Mouse (Mus musculus) forebrain, embryonic 16.5 days (tissue): Measurements from ENCODE around the gene Bag6. TPM values are rescaled to one million over a fixed set of nuclear protein-coding genes. Genes with fewer than 3 reads are reported as not detected.

Experiments
- ATAC-seq: fragments of 200-750 bp; cut with Nextera tagmentation; 2 replicates; pipeline ENCODE4 v1.8.0; 2017; ENCODE audit warnings: mild to moderate bottlenecking, moderate library complexity
- H3K27ac ChIP-seq: fragments of 300-500 bp; sonication (generic); 2 replicates; pipeline ENCODE4 v1.5.1; 2014; ENCODE audit warnings: low read length, control low read depth
- H3K27me3 ChIP-seq: fragments of 300-500 bp; sonication (generic); replicated peaks from 2 replicates; pipeline ENCODE4 v1.6.1; 2014; ENCODE audit warnings: low read length; ENCODE audit not compliant: control insufficient read depth, insufficient read depth
- H3K36me3 ChIP-seq: fragments of 300-500 bp; sonication (generic); 2 replicates; pipeline ENCODE4 v1.6.1; 2014; ENCODE audit not compliant: control insufficient read depth, insufficient read depth
- H3K4me1 ChIP-seq: fragments of 300-500 bp; sonication (generic); replicated peaks from 2 replicates; pipeline ENCODE4 v1.6.1; 2014; ENCODE audit warnings: low read length; ENCODE audit not compliant: control insufficient read depth, insufficient read depth
- H3K4me2 ChIP-seq: fragments of 300-500 bp; sonication (generic); 2 replicates; pipeline ENCODE4 v1.6.1; 2014; ENCODE audit warnings: mild to moderate bottlenecking, low read length, control low read depth
- H3K4me3 ChIP-seq: fragments of 300-500 bp; sonication (generic); replicated peaks from 2 replicates; pipeline ENCODE4 v1.5.1; 2014; ENCODE audit warnings: mild to moderate bottlenecking, low read length, control low read depth
- H3K9ac ChIP-seq: fragments of 300-500 bp; sonication (generic); replicated peaks from 2 replicates; pipeline ENCODE4 v1.6.1; 2014; ENCODE audit warnings: low read depth, low read length, control low read depth
- H3K9me3 ChIP-seq: fragments of 300-500 bp; sonication (generic); 2 replicates; pipeline ENCODE4 v1.6.1; 2016; ENCODE audit warnings: low read length; ENCODE audit not compliant: control insufficient read depth
- WGBS: fragments of 180-500 bp; shearing (Covaris S2); extraction: QIAGEN DNeasy Blood & Tissue Kit; methylation state at CpG from one replicate; pipeline ENCODE4 v1.1.7; 2014; 5-methylcytosine and 5-hydroxymethylcytosine counted together
- microRNA-seq: library from miRNA; unstranded; fragments of <30 nt; microRNA quantifications from one replicate; pipeline ENCODE4, GENCODE M21; 2017
- polyA plus RNA-seq: library from polyadenylated mRNA; unstranded; fragments of >200 nt; fragmentation: Nextera tagmentation; extraction: Ambion mirVana; gene quantifications from 2 replicates; pipeline ENCODE4 v1.2.1, GENCODE M21; 2015

The Bag6 gene
- polyA plus RNA-seq, 1 experiment from 2014 or later: 86.7 TPM

DNA sequence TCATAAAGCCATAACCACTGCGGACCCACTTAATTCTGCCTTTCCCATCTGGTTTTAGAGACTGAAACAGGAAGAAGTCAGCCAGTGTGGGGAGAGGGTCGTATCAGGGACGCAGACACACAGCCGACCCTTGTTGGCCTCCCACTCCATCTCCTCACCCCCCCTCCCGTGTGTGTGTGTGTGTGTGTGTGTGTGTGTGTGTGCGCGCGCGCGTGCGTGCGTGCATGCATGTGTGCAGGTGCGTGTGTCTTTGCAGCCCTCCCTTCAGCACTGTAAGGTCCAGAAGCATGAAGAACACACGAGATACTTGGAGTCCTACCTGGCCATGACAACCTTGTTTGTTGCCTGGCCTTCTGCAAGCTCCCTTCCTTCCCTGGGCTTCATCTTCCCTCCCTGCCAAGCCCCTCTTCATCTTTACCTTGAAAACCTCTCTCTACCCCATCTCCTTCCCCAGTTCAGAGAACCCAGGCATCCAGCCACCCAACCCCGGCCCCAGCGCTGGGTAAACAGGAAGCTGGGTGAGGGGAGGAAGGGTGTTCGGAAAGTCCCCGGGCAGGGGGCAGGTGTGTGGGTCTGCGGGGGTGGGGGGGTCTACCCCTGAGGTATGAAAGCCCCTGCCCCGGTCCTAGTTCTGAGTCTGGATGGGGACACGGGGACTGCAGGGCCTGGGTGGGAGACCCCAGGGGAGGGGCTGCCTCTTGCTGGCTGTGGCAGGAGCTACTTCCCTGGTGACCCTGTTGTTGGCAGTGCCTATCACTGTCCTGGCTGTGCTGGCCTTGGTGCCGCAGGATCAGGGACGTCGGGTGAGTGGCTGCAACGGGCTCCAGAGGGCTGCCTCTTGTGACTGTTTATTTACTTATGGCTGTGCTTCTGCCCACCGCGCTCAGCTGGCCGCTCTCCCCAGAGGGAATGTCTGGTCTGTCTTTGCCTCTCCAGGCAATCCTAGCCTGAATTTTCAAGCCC, 59.2 kb downstream of the Bag6 start, which contains the start of gene Ltb:
Ltb (plus strand) TSS at position 559 of the 963 bp plus-strand sequence.
- no peak within 1 kb of the TSS for H3K27ac ChIP-seq
- peak within 1 kb of the TSS; percentile 75 for H3K4me2 ChIP-seq
- H3K36me3 ChIP-seq: no peaks in the 10 kb centered on the region
- H3K9me3 ChIP-seq: no peaks in the 10 kb centered on the region
- peaks cover 27% of the 10 kb centered on the region for H3K27me3 ChIP-seq
- ATAC-seq: no peak
- WGBS: 80% methylated on average over 28 of the region's 28 CpGs
- peaks cover 11% of the 10 kb centered on the region for H3K4me1 ChIP-seq
- H3K9ac ChIP-seq: no peak within 1 kb of the TSS
- no peak within 1 kb of the TSS; the same call in 1 of the 2 replicates for H3K4me3 ChIP-seq

DNA sequence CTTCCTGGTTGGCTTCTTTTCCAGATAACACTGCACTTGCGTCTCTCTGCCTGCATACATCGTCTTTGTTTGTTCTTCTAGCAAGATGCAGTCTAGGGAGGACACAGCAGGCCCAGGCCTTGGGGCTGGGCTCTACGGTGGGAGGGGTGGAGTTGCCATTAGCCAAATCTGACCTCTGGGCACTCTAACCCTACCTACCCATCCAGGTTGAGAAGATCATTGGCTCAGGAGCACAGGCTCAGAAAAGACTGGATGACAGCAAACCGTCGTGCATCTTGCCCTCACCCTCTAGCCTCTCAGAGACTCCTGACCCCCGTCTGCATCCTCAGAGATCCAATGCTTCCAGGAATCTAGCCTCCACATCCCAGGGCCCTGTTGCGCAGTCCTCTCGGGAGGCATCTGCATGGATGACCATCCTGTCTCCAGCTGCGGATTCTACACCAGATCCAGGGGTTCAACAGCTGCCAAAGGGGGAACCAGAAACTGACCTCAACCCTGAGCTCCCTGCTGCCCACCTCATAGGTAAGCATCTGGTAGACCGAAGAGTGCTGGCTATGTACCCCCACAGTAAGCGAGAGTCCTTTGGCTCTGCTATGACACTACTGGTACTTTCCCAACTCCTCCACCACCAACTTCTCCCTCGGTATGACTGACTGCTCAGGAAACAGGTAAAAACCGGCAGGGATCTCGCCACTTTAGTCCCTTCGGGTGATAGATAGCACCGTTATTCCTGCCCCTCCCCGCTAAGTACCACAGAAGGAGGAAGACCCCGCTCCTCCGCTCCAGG, 60.1 kb downstream of the Bag6 start:
- peak overlapping the region; percentile 43 for H3K4me3 ChIP-seq
- peak overlapping the region; percentile 75 for H3K4me2 ChIP-seq
- no peaks in the 10 kb centered on the region for H3K9me3 ChIP-seq
- ATAC-seq: peak; percentile 28; the same call in 1 of the 2 replicates
- H3K4me1 ChIP-seq: peaks cover 11% of the 10 kb centered on the region
- no peak overlapping the region for H3K27ac ChIP-seq
- H3K9ac ChIP-seq: peak overlapping the region; percentile 31
- H3K36me3 ChIP-seq: no peaks in the 10 kb centered on the region
- H3K27me3 ChIP-seq: peaks cover 27% of the 10 kb centered on the region
- WGBS: 46% methylated on average over 19 of the region's 19 CpGs

DNA sequence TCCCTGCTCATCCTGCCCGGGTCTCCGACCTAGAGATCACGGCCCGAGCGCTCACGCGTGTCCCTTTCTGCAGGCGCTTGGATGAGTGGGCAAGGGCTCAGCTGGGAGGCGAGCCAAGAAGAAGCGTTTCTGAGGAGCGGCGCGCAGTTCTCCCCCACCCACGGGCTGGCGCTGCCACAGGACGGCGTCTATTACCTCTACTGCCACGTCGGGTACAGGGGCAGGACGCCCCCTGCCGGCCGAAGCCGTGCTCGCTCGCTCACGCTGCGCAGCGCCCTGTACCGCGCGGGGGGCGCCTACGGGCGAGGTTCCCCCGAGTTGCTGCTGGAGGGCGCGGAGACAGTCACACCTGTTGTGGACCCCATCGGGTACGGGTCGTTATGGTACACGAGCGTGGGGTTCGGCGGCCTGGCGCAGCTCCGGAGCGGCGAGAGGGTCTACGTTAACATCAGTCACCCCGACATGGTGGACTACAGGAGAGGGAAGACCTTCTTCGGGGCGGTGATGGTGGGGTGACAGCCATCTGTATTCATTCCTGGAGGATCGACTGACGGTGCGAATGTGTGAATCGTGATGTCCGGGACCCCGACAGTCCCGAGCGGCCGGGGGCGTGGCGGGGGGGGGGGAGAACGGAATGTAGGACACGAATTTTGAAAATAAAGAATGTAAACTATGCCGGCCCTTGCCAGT, 60.8 kb downstream of the Bag6 start:
- Histone ChIP-seq H3K36me3 (no peaks in the 10 kb centered on the region), H3K4me1 (peaks cover 11% of the 10 kb centered on the region), H3K4me2 (peak overlapping the region; percentile 75), H3K27ac (no peak overlapping the region), H3K9ac (peak overlapping the region; percentile 31), H3K9me3 (no peaks in the 10 kb centered on the region), H3K4me3 (peak overlapping the region; percentile 43), H3K27me3 (peaks cover 27% of the 10 kb centered on the region)
- peak; percentile 90 for ATAC-seq
- WGBS: 1% methylated on average over 65 of the region's 66 CpGs

DNA sequence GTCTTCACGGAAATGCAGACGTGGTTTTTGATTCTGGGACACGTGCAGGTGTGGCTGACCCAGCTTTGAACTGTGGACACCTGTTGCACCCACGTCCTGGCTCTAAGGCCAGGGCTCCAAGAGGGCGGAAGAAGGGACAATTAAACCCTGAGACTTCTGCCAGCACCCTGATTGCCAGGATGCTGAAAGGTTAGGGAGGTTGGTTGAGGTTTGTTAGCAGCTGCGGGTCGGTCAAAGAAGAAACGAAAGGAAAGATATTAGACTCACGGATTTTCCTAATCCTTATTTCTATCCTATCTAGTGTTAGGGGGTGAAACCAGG, 61.3 kb downstream of the Bag6 start:
- H3K4me1 ChIP-seq: peaks cover 11% of the 10 kb centered on the region
- ATAC-seq: no peak
- H3K27me3 ChIP-seq: peaks cover 27% of the 10 kb centered on the region
- H3K4me2 ChIP-seq: peak overlapping the region; percentile 75
- peak overlapping the region; percentile 43 for H3K4me3 ChIP-seq
- H3K9ac ChIP-seq: peak overlapping the region; percentile 31; the same call in 1 of the 2 replicates
- H3K9me3 ChIP-seq: no peaks in the 10 kb centered on the region
- 40% methylated on average over 9 of the region's 9 CpGs for WGBS
- no peak overlapping the region for H3K27ac ChIP-seq
- no peaks in the 10 kb centered on the region for H3K36me3 ChIP-seq

Small RNA genes within 50 kb of the gene (microRNA-seq; reads per million reads assigned to microRNA genes)
- gene Mir6973a: not detected

Other genes starting within 250 kb of the Bag6 start
- 1.6 and 1.7 TPM in 2 replicates for gene C2, start 236.9 kb upstream of the Bag6 start, polyA plus RNA-seq
- gene Ehmt2, start 236.7 kb upstream of the Bag6 start, polyA plus RNA-seq: 107 and 121 TPM in 2 replicates
- gene Slc44a4, start 220.7 kb upstream of the Bag6 start, polyA plus RNA-seq: 0.09 TPM in 1 of 2 replicates, not detected in the other
- gene Neu1, start 203.9 kb upstream of the Bag6 start, polyA plus RNA-seq: 31.8 and 36.8 TPM in 2 replicates
- 0.14 TPM in 1 of 2 replicates, not detected in the other for gene Hspa1b, start 175.9 kb upstream of the Bag6 start, polyA plus RNA-seq
- gene Gm20481, start 165.3 kb upstream of the Bag6 start, polyA plus RNA-seq: not detected in 2 replicates
- 3.3 and 5.2 TPM in 2 replicates for gene Hspa1a, start 163.0 kb upstream of the Bag6 start, polyA plus RNA-seq
- gene Hspa1l, start 162.5 kb upstream of the Bag6 start, polyA plus RNA-seq: 1.5 and 1.7 TPM in 2 replicates
- 119 and 121 TPM in 2 replicates for gene Lsm2, start 153.3 kb upstream of the Bag6 start, polyA plus RNA-seq
- gene Vars, start 134.2 kb upstream of the Bag6 start, polyA plus RNA-seq: 81.7 and 85.2 TPM in 2 replicates
- 0.12 and 0.14 TPM in 2 replicates for gene Vwa7, start 118.6 kb upstream of the Bag6 start, polyA plus RNA-seq
- gene Sapcd1, start 107.2 kb upstream of the Bag6 start, polyA plus RNA-seq: 2.2 and 2.7 TPM in 2 replicates
- gene Msh5, start 88.4 kb upstream of the Bag6 start, polyA plus RNA-seq: 3.1 and 3.4 TPM in 2 replicates
- gene Clic1, start 85.2 kb upstream of the Bag6 start, polyA plus RNA-seq: 79.3 and 85.5 TPM in 2 replicates
- 484 and 489 TPM in 2 replicates for gene Ddah2, start 76.1 kb upstream of the Bag6 start, polyA plus RNA-seq
- not detected in 2 replicates for gene Ly6g6c, start 69.8 kb upstream of the Bag6 start, polyA plus RNA-seq
- 0.24 TPM in 1 of 2 replicates, not detected in the other for gene Mpig6b, start 69.0 kb upstream of the Bag6 start, polyA plus RNA-seq
- 11.8 and 12.3 TPM in 2 replicates for gene Ly6g6e, start 58.3 kb upstream of the Bag6 start, polyA plus RNA-seq
- gene Ly6g6d, start 57.1 kb upstream of the Bag6 start, polyA plus RNA-seq: 1.2 and 1.6 TPM in 2 replicates
- not detected in 2 replicates for gene Ly6g6f, start 49.6 kb upstream of the Bag6 start, polyA plus RNA-seq
- 93.1 and 109 TPM in 2 replicates for gene Abhd16a, start 45.9 kb upstream of the Bag6 start, polyA plus RNA-seq
- not detected in 2 replicates for gene Ly6g5c, start 26.9 kb upstream of the Bag6 start, polyA plus RNA-seq
- 0.62 and 1.3 TPM in 2 replicates for gene Ly6g5b, start 19.8 kb upstream of the Bag6 start, polyA plus RNA-seq
- 29.6 and 29.8 TPM in 2 replicates for gene Gpank1, start 13.7 kb upstream of the Bag6 start, polyA plus RNA-seq
- gene Csnk2b, start 13.1 kb upstream of the Bag6 start, polyA plus RNA-seq: 308 and 320 TPM in 2 replicates
- 6.1 and 8.6 TPM in 2 replicates for gene D17H6S53E, start 8.8 kb upstream of the Bag6 start, polyA plus RNA-seq
- gene Apom, start 3.1 kb upstream of the Bag6 start, polyA plus RNA-seq: 0.56 TPM in 1 of 2 replicates, not detected in the other
- gene Prrc2a, start 29.7 kb downstream of the Bag6 start, polyA plus RNA-seq: 156 and 195 TPM in 2 replicates
- gene Aif1, start 40.9 kb downstream of the Bag6 start, polyA plus RNA-seq: 5.9 and 8.0 TPM in 2 replicates
- 4.5 and 4.9 TPM in 2 replicates for gene Lst1, start 53.3 kb downstream of the Bag6 start, polyA plus RNA-seq
- gene Ltb, start 59.3 kb downstream of the Bag6 start, polyA plus RNA-seq: 0.24 TPM in 1 of 2 replicates, not detected in the other
- not detected in 2 replicates for gene Tnf, start 66.8 kb downstream of the Bag6 start, polyA plus RNA-seq
- 0.24 and 0.35 TPM in 2 replicates for gene Lta, start 70.2 kb downstream of the Bag6 start, polyA plus RNA-seq
- 0.62 TPM in 1 of 2 replicates, not detected in the other for gene Gm16181, start 85.7 kb downstream of the Bag6 start, polyA plus RNA-seq
- 46.2 and 64.8 TPM in 2 replicates for gene Atp6v1g2, start 98.5 kb downstream of the Bag6 start, polyA plus RNA-seq
- gene Nfkbil1, start 100.6 kb downstream of the Bag6 start, polyA plus RNA-seq: 9.5 and 10.7 TPM in 2 replicates
- 466 and 471 TPM in 2 replicates for gene Ddx39b, start 106.6 kb downstream of the Bag6 start, polyA plus RNA-seq
- 48.1 and 65.7 TPM in 2 replicates for gene H2-D1, start 127.6 kb downstream of the Bag6 start, polyA plus RNA-seq
- 0.43 and 0.47 TPM in 2 replicates for gene H2-Q1, start 185.2 kb downstream of the Bag6 start, polyA plus RNA-seq
- 1.4 and 3.3 TPM in 2 replicates for gene H2-Q2, start 207.1 kb downstream of the Bag6 start, polyA plus RNA-seq
- 0.65 TPM in 2 replicates for gene H2-Q4, start 244.4 kb downstream of the Bag6 start, polyA plus RNA-seq